Mouse (Mus musculus) ovary, postnatal 14 days (tissue): Measurements from ENCODE around the gene Klhl31.

Experiments used
- DNase-seq: peaks from one replicate; pipeline ENCODE4 v3.0.0; 2022; ENCODE audit warnings: low spot score

Klhl31 gene

DNA sequence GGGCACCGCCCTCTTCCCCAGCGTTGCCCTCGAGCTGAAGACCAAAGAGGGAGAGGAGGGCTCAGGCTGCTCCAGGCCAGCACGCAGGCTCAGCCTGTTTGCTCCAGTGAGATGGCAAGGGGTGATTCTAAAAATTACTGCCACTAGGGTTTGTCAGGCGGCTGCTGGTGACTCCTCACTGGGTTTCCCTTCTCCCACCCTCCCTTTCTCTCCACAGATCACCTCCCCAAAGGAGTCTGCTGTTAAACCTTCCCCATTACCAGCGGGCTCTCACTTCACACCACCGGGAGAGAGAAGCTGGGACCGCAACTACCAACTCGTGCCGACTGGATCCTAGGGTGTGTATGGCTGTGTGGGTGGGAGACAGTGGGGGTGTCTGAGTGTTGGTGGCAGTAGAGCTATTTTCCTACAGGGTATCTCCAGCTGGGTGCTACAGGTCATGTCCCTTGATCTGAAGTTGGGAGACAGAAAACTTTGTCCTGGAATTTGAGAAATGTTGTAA is at the start of gene Klhl31:
Klhl31 (plus strand) TSS at position 51 of the 502 bp plus-strand sequence.
- no peak for DNase-seq

DNA sequence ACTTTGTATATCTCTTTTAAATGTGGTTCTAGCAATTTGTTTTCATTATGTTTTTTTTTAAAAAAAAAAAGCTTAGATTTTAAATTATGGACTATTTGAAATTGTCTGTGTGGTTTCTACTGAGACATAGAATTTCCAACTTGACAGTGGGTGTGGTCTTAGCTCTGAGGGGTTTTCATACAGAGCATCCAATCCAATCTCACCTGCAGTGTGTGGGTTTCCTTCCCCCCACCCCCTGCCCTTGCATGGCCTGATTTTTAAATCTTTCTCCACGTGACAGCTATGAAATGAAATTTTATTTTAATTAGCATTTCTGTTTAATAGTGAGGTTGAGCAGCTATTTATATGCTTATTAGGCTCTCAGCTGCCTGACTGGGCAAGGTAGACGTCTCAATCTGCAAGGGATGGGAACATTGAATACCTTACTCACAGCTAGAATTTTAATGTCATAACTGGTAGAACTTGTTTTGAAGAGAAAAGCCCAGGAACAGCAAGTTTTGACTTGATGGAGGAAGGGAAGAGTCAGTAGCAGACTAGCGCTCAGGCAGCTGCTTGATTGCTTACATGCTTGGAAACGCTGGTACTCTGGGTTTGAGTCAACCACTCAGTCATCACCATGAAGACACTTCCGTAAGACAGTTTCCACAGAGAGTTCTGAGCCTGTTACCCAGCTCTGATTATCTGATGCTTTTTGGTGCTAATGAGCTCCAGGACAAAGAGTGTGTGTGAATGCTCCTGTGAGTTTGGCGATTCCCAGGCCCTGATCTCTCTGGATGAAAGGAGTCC is 49.3 kb upstream of the Klhl31 start:
- DNase-seq, result no peak

DNA sequence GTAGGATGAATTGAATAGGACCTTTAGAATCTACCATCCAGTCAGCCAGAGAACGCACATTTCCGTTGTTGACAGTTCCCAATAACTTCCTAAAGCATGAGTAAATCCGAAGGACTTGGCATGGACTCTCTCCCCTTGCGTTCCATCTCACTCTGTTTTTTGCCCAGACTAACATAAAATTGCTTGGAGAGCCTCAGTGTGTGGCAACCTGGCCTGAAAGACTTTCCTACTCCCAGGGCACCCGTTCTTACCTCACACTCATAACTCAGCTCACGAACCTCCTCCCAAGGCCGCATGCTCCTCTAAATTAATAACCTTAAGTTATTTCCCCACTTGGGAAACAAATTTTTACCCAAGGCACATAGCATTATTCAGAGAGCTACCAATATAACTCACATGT is 48.7 kb upstream of the Klhl31 start:
- DNase-seq, result no peak

DNA sequence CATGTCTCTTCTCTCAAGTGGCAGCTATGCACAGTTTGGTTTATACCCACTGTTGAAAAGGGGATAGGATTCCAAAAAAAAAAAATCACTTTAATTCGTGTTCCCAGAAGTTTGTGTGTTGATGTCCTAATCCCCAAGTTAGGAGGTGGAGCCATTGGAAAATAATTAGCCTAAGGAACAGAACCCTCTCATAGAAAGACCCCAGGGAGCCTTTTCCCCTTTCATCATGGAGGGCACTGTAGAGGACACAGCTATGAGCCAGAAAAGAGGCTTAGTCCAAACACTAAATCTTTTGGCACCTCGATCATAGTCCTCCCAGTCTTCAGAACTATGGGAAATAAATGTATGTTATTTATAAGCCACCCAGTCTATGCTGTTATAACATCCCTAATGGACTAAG is 46.8 kb upstream of the Klhl31 start:
- no peak for DNase-seq

DNA sequence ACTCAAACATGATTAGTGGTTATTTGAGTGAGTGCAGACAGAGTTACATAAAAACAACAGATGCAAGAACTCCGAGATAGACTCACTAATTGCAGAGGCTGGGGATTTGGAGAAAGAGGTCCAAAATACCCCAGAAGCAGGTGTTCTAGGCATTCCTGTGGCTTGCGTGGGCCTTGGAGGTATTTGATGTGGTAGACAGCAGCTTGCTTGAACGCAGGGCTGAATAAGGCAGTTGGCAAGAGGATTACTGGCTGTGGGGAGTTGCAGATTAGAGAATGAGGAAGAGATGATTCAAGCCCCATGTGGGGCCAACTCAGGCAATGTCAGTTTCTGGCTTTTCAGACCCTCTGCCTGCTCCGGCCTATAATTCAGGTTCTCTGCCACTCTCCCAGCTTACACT is 43.9 kb upstream of the Klhl31 start:
- no peak for DNase-seq

DNA sequence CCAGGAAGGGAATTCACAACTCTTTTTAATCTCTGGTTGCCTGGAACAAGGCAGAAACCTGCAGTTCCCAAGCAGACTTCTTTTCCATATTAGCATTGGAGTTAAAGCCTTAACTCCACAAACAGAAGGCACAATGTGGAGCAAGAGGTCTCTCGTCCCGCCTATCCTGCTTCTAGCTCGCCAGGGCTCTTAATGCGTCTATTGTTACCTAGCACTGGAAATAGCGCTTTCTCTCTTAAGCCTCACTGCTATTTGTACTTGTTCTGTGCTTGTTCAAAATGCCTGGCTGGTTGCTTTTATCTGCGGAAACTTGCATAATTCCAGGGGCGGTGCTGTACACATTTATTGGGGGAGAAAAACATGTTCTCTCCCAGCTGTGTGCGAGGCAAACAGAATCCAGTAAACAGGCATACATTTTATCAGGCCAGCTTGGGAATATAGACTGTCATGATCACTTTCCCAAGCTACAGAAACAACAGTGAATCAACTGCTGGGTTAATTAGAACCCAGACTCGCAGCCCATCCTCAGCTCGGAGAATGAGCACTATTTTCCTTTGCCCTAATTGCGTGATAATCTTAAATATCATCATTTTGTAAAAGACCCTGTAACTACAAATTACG is 41.2 kb upstream of the Klhl31 start:
- DNase-seq, result no peak

DNA sequence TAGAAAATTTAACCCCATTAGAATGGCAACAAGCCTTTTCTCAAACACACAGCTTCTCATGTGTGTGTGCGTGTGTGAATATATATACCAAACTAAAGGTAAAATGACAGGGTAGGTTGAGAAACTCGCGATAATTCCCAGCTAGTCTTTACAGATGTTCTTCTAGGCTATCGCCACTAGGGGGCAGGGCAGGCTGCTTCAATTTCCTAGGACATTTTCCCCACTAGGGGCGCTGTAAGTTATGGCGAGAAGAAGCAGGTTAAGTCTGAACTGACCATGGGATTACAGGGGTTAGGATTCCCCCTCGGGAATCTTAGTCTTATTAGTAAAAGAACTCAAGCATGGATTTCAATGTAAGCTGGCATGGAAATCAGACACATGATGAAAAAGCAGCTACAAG is 39.9 kb upstream of the Klhl31 start:
- DNase-seq, result peak; percentile 82

DNA sequence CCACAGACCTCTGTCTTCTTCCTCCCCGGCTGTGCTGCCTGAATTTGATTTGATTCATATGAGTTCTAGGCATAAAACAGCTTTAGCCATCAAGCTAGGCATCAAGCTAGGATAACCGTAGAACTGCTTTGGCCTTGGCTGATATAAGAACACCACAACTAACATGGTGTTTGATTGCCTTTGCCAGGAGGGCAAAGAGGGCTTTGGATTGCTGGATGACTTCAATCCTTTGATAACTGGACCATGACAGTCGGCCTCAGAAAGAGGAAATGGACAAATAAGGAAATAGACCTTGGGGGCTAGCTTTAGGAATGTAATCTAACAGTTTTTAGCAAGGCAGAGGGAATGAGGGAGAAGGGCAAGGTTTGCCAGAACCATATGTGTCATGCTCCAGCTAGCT is 37.7 kb upstream of the Klhl31 start:
- no peak for DNase-seq

DNA sequence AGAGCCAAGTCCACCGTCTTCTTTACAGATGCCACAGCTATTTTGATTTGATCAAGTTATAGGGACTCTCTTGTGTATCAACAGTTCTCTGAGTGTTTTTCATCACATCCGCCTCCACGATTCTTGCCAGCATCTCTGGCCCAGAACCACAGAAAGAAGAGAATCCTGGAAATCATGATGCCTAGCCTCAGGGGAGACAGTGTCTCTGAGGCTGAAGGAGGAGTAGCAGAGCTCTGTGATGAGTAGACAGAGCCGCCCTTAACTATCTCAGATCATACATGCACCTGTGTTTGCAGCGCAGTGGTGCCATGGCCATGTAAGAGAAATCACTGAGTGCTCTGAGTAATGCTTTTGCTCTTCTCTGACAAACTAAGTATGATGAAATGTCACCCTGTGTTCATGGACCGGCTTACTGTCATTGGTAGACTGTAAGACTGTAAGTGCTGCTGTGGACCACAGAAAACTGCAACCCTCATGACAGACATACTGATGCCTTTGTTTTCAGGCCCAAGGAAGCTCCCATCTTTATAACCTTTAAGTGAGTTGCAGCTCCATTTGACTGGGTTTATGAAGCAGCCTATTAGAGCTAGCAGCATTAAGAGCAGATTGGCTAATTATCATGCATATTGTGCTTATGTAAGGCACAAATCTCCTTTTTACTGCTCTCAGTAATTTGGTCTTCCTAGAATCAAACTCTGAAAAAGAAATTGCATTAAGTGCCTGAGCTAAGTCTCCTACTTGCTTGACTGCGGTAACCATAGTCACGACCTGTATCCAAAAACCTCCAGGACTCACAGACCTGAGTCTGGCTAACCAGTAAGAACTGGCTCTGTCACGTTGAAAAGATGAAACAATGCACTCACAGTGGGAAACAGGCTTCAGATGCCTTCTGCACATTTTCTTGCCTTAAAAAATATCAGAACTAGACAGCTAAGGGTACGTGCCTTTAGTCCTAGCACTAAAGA is 33.7 kb upstream of the Klhl31 start:
- no peak for DNase-seq

DNA sequence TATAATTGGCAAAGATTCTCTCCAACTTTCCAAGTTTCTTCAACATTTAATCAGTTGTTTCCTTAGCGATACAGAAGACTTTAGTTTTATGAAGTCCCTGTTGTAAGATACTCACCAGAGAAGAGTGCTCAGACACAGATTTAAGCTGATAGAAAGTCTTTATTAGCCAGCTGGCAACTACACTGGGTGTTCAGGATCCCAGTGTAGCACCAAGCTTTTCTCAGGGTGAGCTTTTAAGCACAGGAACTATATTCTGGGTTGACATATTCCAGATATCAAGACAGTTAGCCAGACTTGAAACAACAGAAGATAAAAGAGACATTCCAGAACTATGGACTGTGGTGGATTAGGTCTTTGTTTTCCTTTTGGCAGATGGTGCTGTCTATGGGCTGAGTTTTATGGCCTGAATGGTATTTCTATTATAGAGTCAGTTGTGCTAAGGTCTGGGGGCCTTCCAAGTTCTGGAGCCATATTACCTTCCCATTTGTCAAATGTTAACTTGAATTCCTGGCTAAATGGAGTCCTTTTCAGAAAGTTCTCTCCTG is 32.3 kb upstream of the Klhl31 start:
- DNase-seq, result no peak

DNA sequence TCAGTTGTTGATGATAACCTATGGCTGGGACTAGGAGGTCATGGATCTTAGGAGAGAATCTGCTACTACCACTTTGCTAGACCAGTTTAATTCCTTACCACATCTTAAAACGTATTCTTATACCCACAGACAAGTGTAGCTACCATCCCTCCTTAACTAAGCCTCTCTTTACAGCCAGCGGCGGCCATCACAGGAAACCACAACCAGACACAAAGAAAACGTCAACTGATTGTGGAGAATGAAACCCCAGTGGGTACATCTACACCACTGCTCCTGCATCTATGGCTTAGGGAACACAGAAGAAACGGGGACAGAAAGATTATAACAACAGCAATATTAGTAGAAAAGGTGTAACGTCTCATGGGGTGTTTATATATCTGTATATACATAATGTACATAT is 29.0 kb upstream of the Klhl31 start:
- no peak for DNase-seq

DNA sequence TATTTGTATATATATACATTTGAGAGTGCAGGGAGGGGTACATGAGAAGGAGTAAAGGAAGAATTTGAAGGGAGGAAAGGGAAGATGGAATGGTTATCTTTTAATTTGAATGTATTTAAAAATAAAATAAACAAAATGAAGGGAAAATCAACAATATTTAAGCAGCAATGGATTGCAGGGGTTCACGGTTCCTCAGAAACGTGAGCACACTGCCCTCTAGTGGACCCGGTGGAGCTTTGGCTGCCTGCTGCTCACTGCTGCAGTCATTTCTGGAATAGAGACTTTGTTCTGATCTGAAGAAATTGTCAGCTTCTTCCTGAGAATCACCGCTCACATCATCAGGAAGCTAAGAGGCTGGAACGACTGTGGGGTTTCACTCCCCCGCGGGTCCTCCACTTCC is 28.5 kb upstream of the Klhl31 start:
- DNase-seq, result no peak

DNA sequence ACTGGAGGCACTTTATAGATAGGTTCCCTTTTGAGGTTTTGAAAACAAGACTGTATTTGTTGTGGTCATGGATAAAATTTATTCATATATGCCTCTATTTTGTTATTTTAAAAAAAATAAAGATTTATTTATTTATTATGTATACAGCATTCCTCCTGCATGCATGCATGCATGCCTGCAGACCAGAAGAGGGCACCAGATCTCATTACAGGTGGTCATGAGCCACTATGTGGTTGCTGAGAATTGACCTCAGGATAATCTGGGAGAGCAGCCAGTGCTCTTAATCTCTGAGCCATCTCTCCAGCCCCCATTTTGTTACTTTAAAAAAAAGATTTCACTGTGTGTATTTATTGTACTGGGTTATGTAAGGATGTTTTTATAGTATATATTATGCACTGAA is 25.5 kb upstream of the Klhl31 start:
- no peak for DNase-seq

DNA sequence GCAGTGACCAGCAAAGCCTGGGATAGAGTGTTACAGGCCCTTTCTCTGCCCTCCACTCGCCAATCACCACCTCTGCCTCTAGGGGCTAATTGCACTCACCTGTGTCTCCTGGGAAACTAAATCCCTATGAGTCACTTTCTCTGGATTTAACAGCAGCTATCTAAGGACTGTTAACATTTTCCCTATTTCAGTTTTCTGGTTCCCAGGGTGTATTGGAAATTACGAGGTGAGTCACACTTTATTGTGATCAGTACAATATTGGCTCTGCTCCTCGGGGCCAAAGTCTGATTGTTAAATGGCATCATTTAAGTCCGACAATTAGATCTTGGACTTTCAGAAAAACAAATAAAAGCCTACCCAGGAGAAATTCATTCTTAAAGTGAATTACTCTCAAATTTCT is 24.0 kb upstream of the Klhl31 start:
- DNase-seq, result no peak

DNA sequence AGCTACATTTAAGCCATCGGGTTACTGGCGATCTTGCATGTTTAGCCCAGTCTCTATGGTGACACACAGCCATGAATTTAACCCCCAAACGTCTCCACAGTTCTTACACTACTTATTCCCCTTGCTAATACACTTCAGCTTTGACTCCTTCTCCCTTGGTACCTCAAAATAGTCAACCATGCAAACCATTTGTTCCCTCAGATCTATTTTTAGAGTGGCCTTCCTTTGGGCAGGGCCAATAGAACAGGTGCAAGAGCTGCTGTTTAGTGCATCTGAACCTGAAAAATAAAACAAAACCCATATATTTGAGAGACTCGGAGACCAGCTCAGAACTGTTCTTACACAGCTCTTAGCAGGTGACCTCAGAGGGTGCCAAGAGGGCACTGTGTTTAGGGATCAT is 20.4 kb upstream of the Klhl31 start:
- no peak for DNase-seq

DNA sequence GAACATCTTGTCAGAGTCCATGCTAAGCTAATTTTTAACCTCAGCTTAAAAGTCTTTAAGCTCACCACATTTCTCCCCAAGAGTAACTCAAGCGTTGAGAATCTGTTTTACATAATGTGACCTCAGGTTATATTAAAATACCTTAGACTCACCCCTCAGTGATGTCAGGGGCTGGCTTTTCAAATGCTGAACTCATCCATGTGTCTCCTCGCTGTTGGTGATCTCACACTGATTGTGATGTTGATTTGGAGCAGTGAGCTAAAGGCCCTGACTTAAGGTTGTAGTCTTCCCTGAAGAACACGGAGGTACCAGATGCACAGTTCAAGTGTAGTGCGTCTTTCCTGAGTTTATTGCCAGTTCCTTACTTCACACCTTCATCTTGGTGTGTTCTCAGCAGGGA is 19.5 kb upstream of the Klhl31 start:
- no peak for DNase-seq

DNA sequence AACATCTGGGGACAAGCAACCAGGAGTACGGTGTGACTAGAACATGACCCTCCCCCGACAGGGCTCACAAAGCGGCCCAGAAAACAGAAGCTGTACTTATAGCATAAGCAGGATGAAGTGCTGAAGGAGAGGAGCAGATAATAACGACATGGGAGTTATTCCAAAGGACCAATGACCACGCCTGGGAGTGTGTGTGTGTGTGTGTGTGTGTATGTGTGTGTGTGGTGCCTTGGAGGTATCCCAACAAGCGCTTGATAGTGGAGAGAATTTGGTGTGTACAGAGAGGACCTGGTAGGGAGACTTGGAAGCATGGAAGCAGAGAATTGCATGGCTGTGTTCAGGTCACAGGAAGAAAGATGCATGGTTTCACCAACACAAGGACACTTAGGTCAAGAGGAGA is 18.5 kb upstream of the Klhl31 start:
- no peak for DNase-seq

DNA sequence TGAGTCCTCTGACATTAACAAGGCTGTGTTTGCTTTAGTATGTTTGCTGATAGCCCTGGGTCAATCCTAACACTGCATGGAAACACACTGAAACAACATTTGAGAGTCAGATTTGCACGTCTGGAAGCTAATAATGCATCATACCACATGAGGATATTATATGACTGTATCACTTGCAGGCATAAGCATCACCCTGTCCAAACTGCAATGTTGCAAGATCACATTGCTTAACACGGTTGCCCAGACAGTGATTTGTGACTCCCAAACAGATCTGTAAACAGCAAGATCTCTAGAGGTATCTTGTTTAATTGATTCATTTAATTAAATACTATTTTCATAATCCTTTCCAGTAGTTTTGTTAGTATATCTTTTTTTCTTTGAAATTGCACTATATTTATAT is 17.9 kb upstream of the Klhl31 start:
- no peak for DNase-seq

DNA sequence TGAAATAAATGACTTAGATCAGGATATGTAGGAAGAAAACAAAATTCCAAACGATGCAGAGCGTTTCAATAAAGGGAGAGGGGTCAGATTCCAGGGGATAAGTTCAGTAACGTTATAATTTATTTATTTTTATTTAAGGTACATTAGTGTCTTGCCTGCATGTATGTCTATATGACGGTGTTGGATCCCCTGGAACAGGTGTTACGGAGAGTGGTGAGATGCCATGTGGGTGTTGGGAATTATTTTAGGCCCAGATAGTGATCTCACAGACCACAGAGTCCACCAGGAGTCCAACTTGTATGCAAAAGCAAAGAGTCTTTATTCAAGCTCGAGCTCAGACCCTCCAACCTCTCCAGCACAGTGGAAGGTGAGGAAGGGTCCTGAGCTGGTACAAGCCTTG is 16.2 kb upstream of the Klhl31 start:
- DNase-seq, result no peak

DNA sequence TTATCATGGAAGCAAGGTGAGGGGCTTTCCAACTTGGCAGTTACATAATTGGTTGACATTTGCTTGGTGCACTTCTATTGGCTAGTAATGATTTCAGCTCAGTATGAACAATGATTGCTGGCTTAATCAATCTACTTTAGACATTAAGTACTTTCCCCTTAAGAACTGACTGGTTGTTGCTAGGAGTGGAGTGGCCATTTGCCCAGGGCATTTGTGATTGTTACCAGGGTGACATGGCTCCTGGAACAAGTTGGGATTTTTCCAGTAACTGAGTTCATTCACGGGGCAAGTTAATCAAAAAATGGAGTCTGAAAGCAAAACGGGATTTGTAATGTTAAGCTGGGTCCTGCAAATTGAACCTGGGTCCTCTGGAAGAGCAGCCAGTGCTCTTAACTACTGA is 15.8 kb upstream of the Klhl31 start:
- no peak for DNase-seq

DNA sequence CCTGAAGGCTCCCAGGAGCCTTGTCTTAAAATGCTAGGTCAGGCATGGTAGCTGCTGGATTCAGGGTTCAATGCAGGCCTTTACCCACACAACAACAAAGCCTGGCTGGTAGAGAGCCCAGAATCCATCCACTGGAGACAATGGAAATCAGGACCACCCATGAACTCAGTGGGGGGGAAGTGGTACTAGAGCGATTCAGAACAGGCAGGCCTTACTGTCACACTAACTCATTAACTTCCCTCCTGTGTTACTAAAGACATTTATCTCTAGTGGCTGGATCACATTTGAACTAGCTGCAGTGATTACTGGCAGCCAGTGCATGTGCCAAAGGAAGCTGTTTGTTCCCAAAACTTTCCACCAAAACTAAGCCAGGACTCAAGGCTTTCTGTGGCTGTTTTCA is 13.4 kb upstream of the Klhl31 start:
- no peak for DNase-seq

DNA sequence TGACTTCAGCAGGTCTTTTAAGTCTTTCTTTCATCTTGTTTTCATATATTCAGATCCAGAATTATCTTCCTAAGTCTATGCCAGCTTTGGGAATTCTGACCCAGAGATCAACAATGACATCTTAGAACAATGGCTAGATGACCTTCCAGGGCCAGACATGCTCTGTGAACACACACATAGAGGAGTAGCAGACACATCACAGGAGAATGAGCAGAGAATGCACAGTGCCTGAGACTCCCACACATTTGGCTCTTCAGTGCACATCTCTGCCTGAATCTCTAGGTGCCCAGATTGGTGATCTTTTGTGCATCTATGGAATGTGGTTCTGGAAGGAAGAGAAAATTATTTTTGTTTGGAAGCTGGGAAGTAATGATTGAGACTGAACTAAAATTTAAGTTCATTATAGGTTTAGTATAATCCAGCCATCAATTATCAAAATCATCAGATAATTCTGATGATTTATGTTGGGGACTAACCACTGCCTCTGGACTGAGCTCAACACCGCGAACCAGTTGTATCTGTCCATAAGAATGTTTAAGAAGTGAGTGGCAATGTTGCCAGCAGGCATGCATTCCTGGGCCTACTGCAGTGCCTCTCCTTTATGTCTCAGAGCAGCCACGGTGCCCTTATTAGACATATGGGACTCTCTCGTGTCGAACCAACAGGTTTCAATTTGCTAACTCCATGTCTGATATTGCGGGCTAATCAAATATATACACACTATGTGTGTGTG is 12.8 kb upstream of the Klhl31 start:
- no peak for DNase-seq
